Mouse (Mus musculus): ENCODE results near the gene Ebpl.

GRCm38 (mm10) chr14:61301323-61301722, 58.9 kb downstream of the Ebpl start:
- TF ChIP-seq CTCF (IDR thresholded peaks at IDR 0.05; ENCODE audit: low read depth, low read length) (no peak), POLR2A (IDR thresholded peaks at IDR 0.05; ENCODE audit: extremely low read depth, insufficient read depth, low read length) (no peak)

Data from liver, adult 2 months (tissue).